Mouse (Mus musculus): ENCODE data around the gene Kantr.

DNA sequence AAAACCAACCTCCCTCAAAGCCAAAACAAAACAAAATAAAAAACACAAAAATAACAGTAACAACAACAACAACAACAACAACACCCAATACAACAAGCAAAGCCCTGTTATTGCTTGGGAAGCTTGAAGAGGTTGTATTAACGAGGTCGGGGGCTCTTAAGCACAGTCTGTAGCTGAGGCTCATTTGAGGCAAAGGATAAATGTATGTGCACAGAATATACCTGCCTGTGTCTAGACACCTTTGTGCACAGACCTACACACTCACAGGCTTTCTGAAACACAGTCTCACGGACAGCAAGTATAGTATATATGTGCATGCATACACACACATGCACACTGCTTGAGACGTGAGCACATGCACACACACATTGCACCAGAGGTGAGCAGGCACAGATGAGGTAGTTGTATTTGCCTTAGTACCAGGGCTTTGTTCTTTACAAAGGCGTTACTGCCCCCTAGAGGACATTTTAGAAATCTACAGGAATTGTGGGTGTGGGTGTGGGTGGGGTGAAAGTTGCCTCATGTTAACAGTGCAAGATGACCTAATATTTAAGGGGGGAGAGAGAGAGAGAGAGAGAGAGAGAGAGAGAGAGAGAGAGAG is 25.4 kb upstream of the Kantr start:
- no peak for TF ChIP-seq GATA1 (IDR thresholded peaks at IDR 0.05; ENCODE audit: borderline replicate concordance, low read length)
- no peak for TF ChIP-seq CTCF (IDR thresholded peaks at IDR 0.05; ENCODE audit: low read depth, low read length)

Data from G1E (cell line).